Mouse (Mus musculus) induced T-regulatory cell, adult 2 months (primary cell): ENCODE data around the gene Pds5a.
A peak's percentile ranks its signal among the peaks of the same experiment; 100 is the strongest.
"Not testable (repeated sequence)": the region's sequence is repeated elsewhere in the genome, so short reads cannot be mapped to it uniquely, and the experiment has no call there.

Experiments used
- DNase-seq: peaks from one replicate; pipeline ENCODE4 v3.0.0-alpha.2; 2012; ENCODE audit warnings: low read depth

Pds5a gene

DNA sequence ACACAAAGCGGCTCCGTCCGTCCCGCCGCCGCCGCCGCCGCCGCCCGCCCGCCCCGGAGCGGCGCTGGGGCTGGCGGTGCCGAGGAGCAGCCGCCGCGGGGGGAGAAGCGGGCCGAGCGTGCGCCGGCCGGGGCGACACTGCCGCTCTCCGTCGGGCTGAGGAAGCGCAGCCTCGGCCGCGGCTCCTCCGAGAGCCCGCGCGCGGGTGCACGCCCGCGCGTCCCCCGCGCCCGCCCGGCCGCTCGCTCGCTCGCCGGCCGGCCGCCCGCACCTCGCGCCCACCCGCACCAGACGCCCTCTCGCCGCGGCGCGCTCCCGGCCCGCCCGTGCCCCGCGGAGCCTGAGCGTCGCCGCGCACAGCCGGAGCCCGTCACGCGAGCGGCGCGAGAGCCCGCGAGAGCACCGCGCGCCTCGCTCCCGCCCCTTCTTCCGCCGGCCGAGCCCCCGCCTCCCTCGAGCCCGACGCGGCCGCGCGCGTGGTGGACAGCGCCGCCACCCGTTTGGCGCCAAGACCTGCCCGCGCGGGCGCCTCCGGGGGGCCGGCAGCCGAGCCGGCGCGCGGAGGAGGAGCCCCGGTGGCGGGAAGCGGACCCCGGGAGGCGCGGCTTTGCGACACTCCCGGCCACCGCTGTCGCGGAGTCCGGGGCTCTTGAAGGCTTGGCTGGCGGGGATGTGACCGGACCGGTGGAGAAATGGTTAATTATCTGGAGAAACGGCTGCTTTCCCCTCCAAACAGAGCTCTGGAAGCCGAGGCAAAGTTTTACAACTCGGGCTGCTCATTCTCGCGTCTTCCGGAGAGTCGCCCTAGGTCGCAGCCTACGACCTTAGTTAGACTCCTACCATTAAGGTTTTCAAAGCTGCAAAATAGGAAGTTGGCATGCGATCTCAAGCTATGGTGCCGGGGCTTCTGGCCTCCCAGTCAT, at the start of gene Pds5a:
Gene Pds5a (minus strand): TSS at position 438 of the 923 bp plus-strand sequence.
- DNase-seq, result peak; percentile 92

DNA sequence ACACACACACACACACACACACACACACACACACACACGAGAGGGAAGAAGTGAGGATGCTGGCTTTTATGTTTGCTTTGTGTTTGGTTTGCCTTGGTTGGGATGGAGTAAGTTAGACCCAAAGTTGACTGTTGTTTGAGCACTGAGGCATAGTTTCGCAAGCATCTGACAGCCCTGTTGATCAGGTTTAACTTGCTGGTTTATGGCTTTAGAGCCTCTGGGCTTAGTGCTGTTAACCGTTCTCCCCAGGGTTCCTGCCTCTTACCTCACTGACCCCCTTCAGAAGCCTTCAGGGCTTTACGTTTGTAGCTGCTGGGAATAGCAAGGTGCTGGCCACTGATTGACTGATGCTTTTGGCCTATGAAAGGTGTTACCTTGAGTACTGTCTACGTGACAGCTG, 48.8 kb upstream of the Pds5a start:
- DNase-seq, result no peak

DNA sequence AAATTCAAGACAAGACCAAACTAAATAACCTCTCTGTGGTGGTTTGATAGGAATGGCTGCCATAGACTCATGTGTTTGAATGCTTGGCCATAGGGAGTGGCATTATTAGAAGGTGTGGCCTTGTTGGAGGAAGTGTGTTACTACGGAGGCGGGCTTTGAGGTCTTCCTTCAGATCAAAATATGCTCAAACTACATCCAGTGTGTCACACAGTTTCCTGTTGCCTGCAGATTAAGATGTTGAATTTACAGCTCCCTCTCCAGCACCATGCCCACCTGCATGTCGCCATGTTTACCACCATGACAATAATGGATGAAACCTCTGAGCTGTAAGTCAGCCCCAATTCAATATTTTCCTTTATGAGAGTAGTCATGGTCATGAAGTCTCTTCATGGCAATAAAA, 41.3 kb upstream of the Pds5a start:
- DNase-seq, result no peak

DNA sequence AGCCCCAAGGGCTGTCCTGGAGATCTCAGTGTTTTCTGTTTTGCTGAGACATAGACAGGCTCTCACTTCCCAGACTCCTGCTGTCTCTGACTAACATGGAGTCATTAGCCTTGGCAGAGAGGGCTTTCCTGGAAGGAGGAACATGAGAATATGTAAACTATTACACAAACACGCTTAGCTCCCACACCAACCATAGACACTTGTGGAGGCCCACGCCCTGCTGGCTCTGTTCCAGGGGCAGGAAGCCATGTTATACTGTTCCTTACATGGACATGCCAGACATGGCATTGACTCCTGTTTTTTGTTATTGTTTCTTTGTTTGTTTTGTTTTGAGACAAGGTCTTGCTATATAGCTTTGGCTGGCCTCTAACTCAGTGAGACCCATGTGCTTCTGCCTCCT, 37.5 kb upstream of the Pds5a start:
- DNase-seq, result no peak

DNA sequence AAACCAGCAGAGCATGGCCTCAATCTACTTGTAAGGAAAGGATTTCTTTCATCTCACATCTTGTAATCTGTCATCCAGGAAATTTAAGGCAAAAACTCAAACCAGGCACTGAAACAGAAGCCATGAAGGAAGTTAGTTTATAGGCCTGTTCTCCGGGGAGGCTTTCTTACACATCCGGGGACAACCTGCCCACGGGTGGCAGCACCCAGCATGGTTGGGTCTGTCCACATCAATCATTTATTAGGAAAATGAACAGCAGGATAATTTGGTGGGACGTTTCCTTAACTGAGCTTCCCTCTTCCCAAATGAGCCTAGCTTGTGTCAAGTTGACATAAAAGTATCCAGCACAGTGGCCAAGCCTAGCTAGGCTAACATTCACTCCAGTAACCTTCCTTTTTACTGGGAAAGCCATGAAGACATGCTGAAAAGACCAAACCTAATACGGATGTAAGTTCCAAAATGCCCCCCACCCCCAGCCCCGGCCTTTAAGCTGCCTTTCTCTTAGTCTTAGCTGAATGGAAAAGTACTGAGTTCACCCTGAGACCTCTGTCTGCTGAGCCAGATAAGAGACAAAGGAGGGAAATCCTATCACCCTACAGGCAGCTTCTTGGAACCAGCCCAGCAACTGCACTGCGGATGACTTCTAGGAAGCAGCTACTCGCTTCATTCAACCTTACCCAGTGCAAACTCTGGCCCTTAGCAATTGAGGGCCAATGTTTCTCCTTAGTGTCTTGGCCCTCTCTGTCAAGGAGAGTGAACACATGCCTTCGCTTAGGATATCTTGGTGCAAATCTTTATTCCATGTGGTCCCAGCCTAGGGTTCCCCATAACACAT, 33.3 kb upstream of the Pds5a start:
- no peak for DNase-seq

DNA sequence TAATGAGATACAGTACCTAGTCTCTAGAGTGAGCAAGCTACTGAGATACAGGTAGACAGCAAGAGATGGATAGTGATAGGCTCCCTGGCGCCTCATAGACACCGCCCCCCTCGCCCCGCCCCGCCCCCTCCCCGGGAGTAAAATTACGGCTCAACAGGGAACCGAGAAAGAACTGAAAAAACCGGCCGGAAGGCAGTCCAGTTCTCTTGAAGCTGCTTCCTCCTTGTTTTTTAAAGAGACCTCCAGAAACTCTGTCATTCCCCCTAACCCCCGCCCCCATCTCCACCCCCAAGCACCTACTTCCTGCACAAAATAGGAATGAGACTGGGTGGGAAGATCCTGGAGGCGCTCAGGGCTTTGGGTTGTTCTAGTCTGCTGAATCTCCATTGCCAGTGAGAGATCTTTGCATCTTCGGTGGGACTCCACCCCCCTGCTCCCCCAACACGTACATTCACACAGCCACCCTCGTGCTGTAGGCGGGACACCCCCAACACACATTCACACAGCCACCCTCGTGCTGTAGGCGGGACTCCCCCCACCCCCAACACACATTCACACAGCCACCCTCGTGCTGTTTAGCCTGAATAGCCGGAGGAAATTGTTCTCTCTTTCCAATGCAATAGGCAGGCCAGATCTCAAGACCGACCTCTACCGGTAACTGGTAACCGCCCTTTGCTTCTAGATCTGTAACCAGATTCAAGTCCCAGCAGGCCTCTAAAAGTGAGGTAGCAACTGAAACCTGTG, 26.4 kb upstream of the Pds5a start:
- peak; percentile 87 for DNase-seq

DNA sequence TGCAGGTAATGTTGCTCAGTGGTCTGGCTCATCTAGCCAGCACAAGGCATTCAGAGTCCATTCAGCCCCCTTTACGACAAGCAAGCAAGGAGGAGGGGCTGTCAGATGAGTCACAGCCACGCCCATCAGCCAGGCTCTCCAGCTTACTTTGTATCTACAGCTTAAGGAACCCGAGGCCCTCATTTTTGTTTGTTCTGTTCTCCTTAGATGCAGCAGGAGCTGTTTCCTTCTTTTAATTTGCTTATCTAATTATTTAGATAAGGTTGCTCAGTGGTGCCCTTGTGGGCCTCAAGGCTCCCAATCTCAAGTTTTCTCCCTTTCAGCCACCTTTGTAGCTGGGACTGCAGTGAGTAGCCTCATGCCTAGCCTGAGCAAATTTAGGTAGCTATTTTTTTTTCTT, 20.3 kb upstream of the Pds5a start:
- DNase-seq, result no peak

DNA sequence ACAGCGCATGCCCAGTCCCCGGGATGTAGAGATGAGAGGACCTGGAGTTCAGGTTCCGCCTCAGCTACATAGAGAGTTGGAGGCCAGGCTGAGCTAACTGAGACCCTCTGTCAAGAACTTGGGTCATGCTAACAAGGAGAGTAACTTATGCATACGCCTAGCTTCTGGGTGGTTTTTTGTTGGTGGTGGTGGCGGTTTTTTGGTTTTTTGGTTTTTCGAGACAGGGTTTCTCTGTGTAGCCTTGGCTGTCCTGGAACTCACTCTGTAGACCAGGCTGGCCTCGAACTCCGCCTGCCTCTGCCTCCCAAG, 19.8 kb upstream of the Pds5a start:
- not testable (repeated sequence) for DNase-seq

DNA sequence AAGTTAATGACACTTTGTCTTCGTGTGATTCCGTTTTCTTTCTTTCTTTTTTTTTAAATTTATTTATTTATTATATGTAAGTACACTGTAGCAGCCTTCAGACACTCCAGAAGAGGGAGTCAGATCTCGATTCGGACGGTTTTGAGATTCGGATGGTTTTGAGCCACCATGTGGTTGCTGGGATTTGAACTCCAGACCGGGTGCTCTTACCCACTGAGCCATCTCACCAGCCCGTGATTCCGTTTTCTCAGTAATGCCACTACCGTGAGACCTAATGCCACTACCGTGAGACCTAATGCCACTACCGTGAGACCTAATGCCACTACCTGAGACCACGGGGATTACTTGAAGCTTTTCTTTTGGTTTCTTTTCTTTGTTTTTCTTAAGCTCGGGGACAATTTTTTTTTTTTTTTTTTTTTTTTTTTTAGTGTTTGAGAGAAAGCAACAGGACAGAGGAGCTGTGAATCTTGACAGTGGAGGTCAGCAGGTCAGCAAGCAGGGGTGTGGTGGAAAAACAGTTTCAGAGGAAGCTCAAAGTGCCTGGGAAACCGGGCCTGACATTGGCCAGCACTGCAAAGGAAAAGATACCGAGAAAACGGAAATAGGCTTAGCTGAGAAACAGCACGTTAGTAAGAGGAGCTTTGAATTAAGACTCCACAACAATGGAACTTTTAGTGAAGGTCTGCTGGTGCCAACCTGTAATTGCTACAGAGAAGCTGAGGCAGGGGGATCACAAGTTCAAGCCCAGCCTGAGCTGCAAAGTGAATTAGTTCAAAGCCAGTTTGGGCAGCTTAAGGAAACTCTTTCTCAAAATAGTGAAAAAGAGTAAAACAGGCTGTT, 19.2 kb upstream of the Pds5a start:
- DNase-seq, result peak; percentile 34

DNA sequence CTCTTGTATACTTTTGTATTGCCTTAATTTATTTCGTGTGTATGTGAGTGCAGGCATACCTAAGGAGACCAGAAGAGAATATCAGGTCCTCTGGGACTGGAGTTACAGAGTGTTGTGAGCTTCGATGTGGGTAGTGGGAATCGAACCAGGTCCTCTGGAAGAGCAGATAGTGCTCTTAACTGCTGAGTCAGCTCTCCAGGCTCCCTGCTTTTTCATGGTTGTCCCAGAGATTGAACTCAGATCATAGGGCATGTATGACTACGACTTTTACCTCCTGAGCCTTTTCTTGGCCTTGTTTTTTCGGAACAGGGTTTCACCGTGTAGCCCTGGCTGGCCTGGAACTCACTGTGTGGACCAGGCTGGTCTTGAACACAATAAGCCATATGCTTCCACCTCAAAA, 17.0 kb upstream of the Pds5a start:
- DNase-seq, result no peak

DNA sequence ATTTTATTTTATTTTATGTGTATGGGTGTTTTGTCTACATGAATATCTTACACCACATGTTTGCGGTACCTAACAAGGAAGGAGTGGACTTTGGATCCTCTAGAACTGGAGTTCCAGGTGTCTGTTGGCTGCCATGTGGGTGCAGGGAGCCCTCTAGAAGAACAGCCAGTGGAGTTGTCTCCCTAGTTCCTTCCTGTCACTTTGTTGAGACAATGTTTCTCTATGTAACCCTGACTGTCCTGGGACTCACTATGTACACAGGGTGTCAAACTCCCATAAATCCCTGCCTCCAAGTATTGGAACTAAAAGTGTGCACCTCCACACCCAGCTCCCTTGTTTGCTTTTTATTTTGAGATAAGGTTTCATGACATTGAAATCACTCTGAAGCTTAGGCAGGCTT, 13.4 kb upstream of the Pds5a start:
- no peak for DNase-seq

DNA sequence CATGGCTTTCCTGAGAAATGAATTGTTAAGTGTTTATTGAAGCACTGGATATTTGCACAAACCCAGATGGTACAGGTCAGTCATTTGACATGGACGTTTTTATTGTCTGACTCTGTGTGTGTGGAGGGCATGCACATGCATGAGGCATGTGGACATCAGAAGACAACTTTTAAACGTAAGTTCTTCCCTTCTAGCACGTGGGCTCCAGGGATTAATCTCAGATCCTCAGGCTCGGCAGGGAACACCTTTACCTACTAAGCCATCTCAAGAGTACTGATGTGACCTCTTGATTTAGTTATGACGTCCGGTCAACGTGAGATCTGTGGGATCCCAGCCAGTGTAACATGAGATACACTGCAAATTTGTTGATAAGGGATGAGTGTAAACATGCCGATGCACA, 12.2 kb upstream of the Pds5a start:
- DNase-seq, result no peak

DNA sequence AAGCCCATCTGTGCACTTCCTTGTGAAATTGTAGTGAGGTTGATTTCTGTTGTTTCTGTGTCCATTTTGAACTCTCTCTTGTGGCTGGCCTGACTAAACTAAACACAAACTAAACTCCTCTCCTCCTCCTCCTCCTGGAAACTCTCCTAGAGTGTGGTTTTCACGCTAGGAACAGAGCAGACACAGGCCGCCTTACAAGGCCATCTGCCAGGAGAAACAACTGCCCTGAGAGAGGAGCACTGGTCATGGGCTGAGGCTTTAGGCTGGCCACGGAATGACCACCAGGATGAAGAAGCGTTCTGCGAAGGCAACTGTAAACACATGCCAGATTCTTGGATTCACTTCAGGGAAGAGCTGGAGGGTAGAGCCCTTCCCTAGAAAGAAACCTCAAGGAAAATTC, 8.9 kb upstream of the Pds5a start:
- no peak for DNase-seq

DNA sequence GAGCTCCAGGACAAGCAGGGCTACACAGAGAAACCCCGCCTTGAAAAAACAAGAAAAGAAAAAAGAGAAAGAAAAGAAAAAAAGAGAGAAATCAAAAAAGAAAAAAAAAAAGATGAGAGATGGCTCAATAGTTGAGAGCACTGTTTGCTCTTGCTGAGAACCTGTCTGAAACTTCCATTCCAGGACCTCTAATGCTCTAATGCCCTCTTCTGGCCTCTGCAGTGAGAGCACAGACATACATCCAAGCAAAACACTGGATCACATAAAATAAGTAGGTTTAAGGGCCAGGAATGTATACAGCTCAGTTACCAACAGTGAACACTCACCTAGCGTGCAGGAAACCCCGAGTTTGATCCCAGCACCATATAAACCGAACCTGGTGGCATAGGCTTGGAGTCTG, 8.1 kb upstream of the Pds5a start:
- no peak for DNase-seq

DNA sequence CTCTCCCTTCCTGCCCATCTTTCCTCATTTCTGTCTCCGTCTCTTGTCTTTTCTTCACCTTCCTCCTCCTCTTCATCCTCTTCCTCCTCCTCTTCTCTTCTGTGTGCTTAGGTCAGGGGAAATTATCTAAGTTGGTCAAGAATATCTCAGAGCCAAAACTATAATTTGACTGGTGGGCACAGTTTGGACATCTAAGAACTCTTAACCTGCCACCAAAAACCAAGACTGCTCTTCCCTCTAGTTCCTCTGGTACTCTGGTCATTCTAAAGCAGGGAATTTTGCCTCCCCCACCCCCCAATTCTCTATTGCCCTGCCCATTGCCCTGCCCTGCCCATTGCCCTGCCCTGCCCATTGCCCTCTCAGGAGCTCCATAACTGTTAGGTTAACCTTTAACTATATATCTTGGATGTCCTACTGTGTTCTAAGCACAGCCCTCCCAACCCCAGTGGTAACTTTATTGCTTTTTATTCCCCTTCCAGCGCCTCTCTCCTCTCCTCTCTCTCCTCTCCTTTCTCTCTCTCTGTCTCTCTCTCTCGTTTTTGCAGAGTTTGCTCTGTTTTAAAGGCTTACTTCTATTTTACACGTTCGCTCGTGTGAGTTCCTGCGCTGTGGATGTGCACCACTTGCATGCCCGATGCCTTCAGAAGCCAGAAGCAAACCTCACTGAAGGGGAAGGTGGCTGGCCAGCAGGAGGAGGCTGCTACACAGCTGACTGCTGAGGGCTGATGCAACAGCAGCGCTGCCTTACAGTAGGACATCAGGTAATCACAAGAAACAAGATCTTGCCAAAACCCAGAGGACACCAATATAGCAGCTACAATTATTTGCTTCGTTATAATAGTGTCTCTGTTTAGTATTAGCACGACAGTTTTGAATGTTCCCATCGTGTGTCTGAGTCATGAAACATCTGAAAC, 6.9 kb upstream of the Pds5a start:
- no peak for DNase-seq

DNA sequence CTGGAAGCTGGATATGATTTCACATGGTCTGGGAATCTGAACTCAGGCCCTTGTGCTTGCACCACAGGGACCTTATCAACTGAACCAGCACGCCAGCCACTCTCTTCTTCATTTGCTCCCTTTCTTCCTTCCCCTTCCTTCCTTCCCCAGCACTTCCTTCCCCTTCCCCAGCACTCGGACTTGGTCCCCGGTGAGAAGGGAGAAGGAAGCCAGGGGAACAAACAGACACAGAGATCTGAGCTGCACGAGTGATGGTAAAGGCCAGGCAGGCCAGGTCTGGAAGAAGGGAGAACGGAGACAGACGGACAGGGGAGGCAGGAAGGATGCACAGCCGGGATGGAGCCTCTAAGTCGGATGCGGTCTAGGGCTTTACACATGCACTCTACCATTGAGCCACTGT, 5.2 kb upstream of the Pds5a start:
- no peak for DNase-seq

DNA sequence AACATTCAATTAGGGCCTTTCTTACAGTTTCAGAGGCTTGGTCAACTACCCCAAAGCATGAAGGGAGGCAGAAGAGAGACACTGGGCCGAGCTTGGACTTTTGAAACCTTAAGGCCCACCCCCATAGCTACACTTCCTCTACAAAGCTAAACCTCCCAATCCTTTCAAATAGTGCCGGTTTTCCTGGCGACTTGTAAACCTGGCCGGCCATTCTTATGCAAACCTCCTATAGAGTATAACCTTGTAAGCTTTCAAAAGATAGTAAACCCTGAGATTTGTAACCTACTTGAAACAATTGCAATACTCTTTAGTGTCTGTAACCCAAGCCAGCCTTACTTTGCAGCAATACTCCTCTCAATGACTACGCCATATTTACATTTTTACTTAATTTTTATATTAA, 2.0 kb upstream of the Pds5a start:
- no peak for DNase-seq

DNA sequence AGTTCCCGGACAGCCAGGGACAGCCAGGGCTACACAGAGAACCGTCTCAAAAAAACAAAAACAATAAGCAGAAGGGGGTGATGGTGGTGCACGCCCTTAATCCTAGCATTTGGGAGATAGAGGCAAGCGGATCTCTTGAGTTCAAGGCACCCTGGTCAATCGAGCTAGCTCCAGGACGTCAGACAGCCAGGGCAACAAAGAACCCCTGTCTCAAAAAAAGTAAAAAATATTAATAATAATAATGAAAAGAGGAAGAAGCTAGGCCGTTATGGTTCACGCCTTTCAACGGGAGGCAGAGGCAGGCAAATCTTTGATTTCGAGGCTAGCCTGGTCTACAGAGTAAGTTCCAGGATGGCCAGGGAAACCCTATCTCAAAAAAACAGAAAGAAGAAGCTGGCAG, 1.1 kb upstream of the Pds5a start:
- peak; percentile 25 for DNase-seq

DNA sequence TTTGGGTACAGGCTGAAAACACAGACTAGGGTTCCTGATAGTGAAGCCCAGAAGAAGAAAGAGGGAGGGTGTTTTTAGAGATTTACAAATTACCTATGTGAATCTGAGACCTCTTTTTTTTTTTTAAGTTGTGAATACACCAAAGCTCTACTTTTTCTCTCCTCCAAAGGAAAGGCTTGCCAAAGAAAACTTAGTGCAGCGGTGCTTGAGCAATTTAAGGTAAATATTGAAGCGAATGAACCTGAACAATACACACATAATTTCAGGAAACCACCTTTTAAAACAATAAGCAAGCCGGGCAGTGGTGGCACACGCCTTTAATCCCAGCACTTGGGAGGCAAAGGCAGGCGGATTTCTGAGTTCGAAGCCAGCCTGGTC, 675 bp upstream of the Pds5a start:
- DNase-seq, result no peak

DNA sequence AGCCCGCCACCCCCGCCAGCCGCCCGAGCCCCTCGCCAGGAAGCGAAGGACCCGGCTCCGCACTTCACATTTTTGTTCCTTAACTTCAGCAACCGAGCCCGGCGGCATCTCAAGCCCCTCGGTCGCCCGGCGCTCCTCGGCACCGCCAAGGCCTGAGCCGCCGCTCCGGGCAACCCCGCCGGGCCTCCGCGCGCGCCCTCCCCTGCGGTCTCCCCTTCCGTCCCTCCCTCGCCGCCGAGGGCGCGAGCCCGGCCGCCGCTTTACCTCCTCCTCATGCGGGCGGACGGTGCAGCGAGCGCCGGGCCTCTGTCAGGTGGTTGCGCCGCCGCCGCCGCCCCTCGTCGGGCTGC, 612 bp downstream of the Pds5a start:
- DNase-seq, result no peak
